Mouse (Mus musculus) cortical plate, adult 2 months (tissue): ENCODE measurements around the gene Bcl11a.

Source experiments
- CTCF ChIP-seq: fragments of 200-500 bp; IDR thresholded peaks from 2 replicates; pipeline ENCODE4 v1.5.1; 2011; ENCODE audit warnings: mild to moderate bottlenecking, control low read depth, low read length; ENCODE audit not compliant: insufficient read depth; ENCODE audit errors: extremely low read depth
- POLR2A ChIP-seq: fragments of 200-500 bp; IDR thresholded peaks from 2 replicates; pipeline ENCODE4 v1.6.1; 2011; ENCODE audit warnings: mild to moderate bottlenecking, low read length, control low read depth; ENCODE audit not compliant: insufficient read depth; ENCODE audit errors: extremely low read depth

DNA sequence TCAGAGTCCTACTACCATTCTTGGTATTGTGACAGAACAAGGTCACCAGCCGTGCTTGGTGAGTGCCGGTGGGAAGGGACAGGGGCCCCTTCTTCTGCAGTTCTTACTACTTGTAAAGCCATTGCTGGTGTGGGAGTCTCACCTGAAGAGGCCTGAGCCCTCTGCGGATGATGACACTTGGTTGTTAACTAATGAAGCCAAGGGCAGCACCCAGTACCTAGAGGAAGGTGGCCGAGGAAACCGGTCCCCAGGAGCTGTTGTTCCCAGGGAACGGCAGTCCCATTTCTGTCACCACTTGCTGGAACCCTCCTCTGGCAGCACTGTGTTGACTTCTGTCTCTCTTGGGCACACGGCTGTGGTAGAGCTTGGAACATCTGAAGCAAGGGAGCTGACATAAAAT is 105.6 kb downstream of the Bcl11a start:
- TF ChIP-seq CTCF (no peak), POLR2A (no peak)
